ENCODE assay signal across 17 mouse cellular contexts in genomic region chrX:7325455-7325854, GRCm38 (mm10). TPM values are rescaled to one million over a fixed set of nuclear protein-coding genes. Genes with fewer than 3 reads are reported as not detected.
DNase-seq lines count a peak whose midpoint lies in the region; TF ChIP-seq lines count a peak whose summit lies in the region.
"Had no signal": no experiment of that assay in that cellular context is flagged by ENCODE, and none has a peak within 500 bp of the region (broad histone marks: within the 10 kb centered on the region; RNA-seq: fewer than 3 reads in every experiment).

No protein-coding gene starts in this region.

- DNase-seq in layer of hippocampus, adult 2 months (ENCODE audit: low spot score in 2 of 2), result no peak
- no peak for DNase-seq in layer of hippocampus, adult 11-12 months (ENCODE audit: low spot score)
- peak; percentile 52 for DNase-seq in 3T3-L1 (ENCODE audit: low read depth, low spot score)
- DNase-seq in B cell, adult 2 months, result peak; percentile 23 to 26
- no peak for DNase-seq in right cerebral cortex, adult 18-20 months
- DNase-seq in spleen, postnatal 4 days (ENCODE audit: low spot score in 2 of 2), result no peak
- no peak for DNase-seq in gastrocnemius, postnatal 36 days
- DNase-seq: adrenal gland, postnatal 25 days; cerebellum, adult 9-10 months; kidney, postnatal 4 days; right cerebral cortex, postnatal 14 days had no signal

- H3K27ac ChIP-seq in layer of hippocampus, adult 2 months, result no peak overlapping the region
- H3K27ac ChIP-seq in bone marrow, adult 2 months (ENCODE audit: control insufficient read depth, insufficient read depth, low read depth, low read length, poor library complexity), result no peak overlapping the region
- H3K27ac ChIP-seq: embryonic facial prominence, embryonic 10.5 days; heart, embryonic 15.5 days; midbrain, embryonic 13.5 days; neural tube, embryonic 13.5 days; stomach, embryonic 15.5 days had no signal

- TF ChIP-seq CTCF in layer of hippocampus, adult 2 months (conservative IDR thresholded peaks at IDR 0.05), result peak; percentile 51
- peak; percentile 21; the same call in 1 of the 2 replicates for TF ChIP-seq CTCF in bone marrow, adult 2 months (IDR thresholded peaks at IDR 0.05; ENCODE audit: control insufficient read depth, insufficient read depth, low read length)

- H3K4me1 ChIP-seq in bone marrow, adult 2 months (ENCODE audit: control insufficient read depth, insufficient read depth, low read length), result no peaks in the 10 kb centered on the region
- H3K4me1 ChIP-seq: embryonic facial prominence, embryonic 10.5 days; heart, embryonic 15.5 days; midbrain, embryonic 13.5 days; neural tube, embryonic 13.5 days; stomach, embryonic 15.5 days had no signal

- no peak for TF ChIP-seq POLR2A in bone marrow, adult 2 months (IDR thresholded peaks at IDR 0.05; ENCODE audit: borderline replicate concordance, control insufficient read depth, low read depth, low read length)

- 47% methylated on average over 2 of the region's 2 CpGs for WGBS in bone marrow, adult 2 months

- no peak overlapping the region for H3K4me3 ChIP-seq in layer of hippocampus, adult 2 months
- H3K4me3 ChIP-seq in bone marrow, adult 2 months (replicated peaks; ENCODE audit: control insufficient read depth, low read depth, low read length), result no peak overlapping the region
- H3K4me3 ChIP-seq: embryonic facial prominence, embryonic 10.5 days; heart, embryonic 15.5 days; midbrain, embryonic 13.5 days; neural tube, embryonic 13.5 days; stomach, embryonic 15.5 days had no signal

- intact Hi-C loops in gastrocnemius, postnatal 36 days (cut with DNase I), result no loop called here

RNA-seq across cellular contexts. Expression of gene Clcn5, which starts 6.3 kb away (rescaled TPM):
- total RNA-seq in layer of hippocampus, adult 2 months (2021), result 1 to 10 TPM; 5.7 to 6.9 TPM
- polyA plus RNA-seq in bone marrow, adult 2 months (2011; ENCODE audit: insufficient read depth, insufficient read length, low replicate concordance, missing spikeins), result 1.5 and 3.4 TPM in 2 replicates
- 1 to 10 TPM; 2.6 to 3.7 TPM for total RNA-seq in gastrocnemius, postnatal 36 days (2021)

RNA-seq across cellular contexts. Expression of gene Usp27x, which starts 50.2 kb away (rescaled TPM):
- total RNA-seq in layer of hippocampus, adult 2 months (2021), result 10 to 100 TPM; 14.4 to 14.6 TPM
- 1.0 TPM in 1 of 2 replicates, not detected in the other for polyA plus RNA-seq in bone marrow, adult 2 months (2011; ENCODE audit: insufficient read depth, insufficient read length, low replicate concordance, missing spikeins)
- total RNA-seq in gastrocnemius, postnatal 36 days (2021), result under 1 TPM; 0.15 to 0.37 TPM

Comparison
In these comparisons a context has a peak if more than half of its experiments do, and no peak if none do; other contexts are left out.
1. DNase-seq: peak in 3T3-L1 (single experiment) and B cell, adult 2 months (2 of 2); none in layer of hippocampus, adult 2 months (0 of 2), layer of hippocampus, adult 11-12 months (single experiment), right cerebral cortex, adult 18-20 months (single experiment), spleen, postnatal 4 days (0 of 2) and gastrocnemius, postnatal 36 days (0 of 2).
2. RNA of gene Usp27x, which starts 50.2 kb away (total RNA-seq): 14.4 to 14.6 TPM in layer of hippocampus, adult 2 months; 0.15 to 0.37 TPM in gastrocnemius, postnatal 36 days; every median in the first group is over 10 times any median in the second.